Mouse (Mus musculus) embryonic facial prominence, embryonic 10.5 days (tissue): ENCODE data around the gene App. TPM values are rescaled to one million over a fixed set of nuclear protein-coding genes. Genes with fewer than 3 reads are reported as not detected.

ENCODE experiments used
- DNase-seq: peaks from one replicate; pipeline ENCODE4 v3.0.0-alpha.2; 2017; ENCODE audit warnings: low spot score
- H3K27ac ChIP-seq: fragments of 300-500 bp; sonication (generic); replicated peaks from 2 replicates; pipeline ENCODE4 v1.5.1; 2016; ENCODE audit warnings: mild to moderate bottlenecking
- H3K27me3 ChIP-seq: fragments of 300-500 bp; sonication (generic); replicated peaks from 2 replicates; pipeline ENCODE4 v1.6.1; 2016; ENCODE audit warnings: low read depth, mild to moderate bottlenecking; ENCODE audit not compliant: poor library complexity, severe bottlenecking
- H3K36me3 ChIP-seq: fragments of 300-500 bp; sonication (generic); replicated peaks from 2 replicates; pipeline ENCODE4 v1.6.1; 2016; ENCODE audit warnings: mild to moderate bottlenecking, moderate library complexity
- H3K4me1 ChIP-seq: fragments of 300-500 bp; sonication (generic); 2 replicates; pipeline ENCODE4 v1.6.1; 2016
- H3K4me3 ChIP-seq: fragments of 300-500 bp; sonication (generic); 2 replicates; pipeline ENCODE4 v1.5.1; 2016; ENCODE audit warnings: mild to moderate bottlenecking, moderate library complexity
- H3K9me3 ChIP-seq: fragments of 300-500 bp; sonication (generic); 2 replicates; pipeline ENCODE4 v1.6.1; 2016; ENCODE audit warnings: mild to moderate bottlenecking
- WGBS: fragments of 180-500 bp; shearing (Covaris S2); methylation state at CpG from one replicate; pipeline ENCODE4 v1.1.7; 2016; 5-methylcytosine and 5-hydroxymethylcytosine counted together
- polyA plus RNA-seq: library from polyadenylated mRNA; unstranded; fragments of >200 nt; fragmentation: Nextera tagmentation; extraction: Ambion mirVana; gene quantifications from 2 replicates; pipeline ENCODE4 v1.2.1, GENCODE M21; 2016

The App gene
- polyA plus RNA-seq, 1 experiment from 2014 or later, result 116 TPM

- H3K27ac ChIP-seq, result no peak overlapping the region
- no peaks in the 10 kb centered on the region for H3K27me3 ChIP-seq
- H3K4me1 ChIP-seq, result peaks cover 30% of the 10 kb centered on the region
- no peak overlapping the region for H3K4me3 ChIP-seq
- peaks cover 32% of the 10 kb centered on the region for H3K36me3 ChIP-seq
- 83% methylated on average over 4 of the region's 4 CpGs for WGBS
- no peak for DNase-seq
- H3K9me3 ChIP-seq, result no peaks in the 10 kb centered on the region
Measured at GRCm38 (mm10) chr16:85166205-85166604, 7.4 kb downstream of the App start.

- Histone ChIP-seq H3K4me3 (no peak overlapping the region), H3K27ac (no peak overlapping the region), H3K9me3 (no peaks in the 10 kb centered on the region), H3K27me3 (no peaks in the 10 kb centered on the region), H3K36me3 (peaks cover 30% of the 10 kb centered on the region), H3K4me1 (peaks cover 24% of the 10 kb centered on the region)
- 76% methylated on average over 7 of the region's 7 CpGs for WGBS
- DNase-seq, result no peak
Measured at GRCm38 (mm10) chr16:85165631-85166030, 7.9 kb downstream of the App start.

GRCm38 (mm10) chr16:85165177-85165576 is 8.4 kb downstream of the App start:
- 69% methylated on average over 7 of the region's 7 CpGs for whole genome bisulfite sequencing
- H3K4me1 ChIP-seq, result peaks cover 22% of the 10 kb centered on the region
- no peak overlapping the region for H3K4me3 ChIP-seq

GRCm38 (mm10) chr16:85162779-85163178 is 10.8 kb downstream of the App start:
- WGBS, result 89% methylated on average over 6 of the region's 6 CpGs
- no peak overlapping the region for H3K4me3 ChIP-seq
- H3K27me3 ChIP-seq, result no peaks in the 10 kb centered on the region

More at GRCm38 (mm10) chr16:85165177-85165576, 8.4 kb downstream of the App start:
- DNase-seq, result no peak
- peaks cover 31% of the 10 kb centered on the region for H3K36me3 ChIP-seq
- H3K9me3 ChIP-seq, result no peaks in the 10 kb centered on the region
- H3K27ac ChIP-seq, result no peak overlapping the region
- H3K27me3 ChIP-seq, result no peaks in the 10 kb centered on the region

GRCm38 (mm10) chr16:85160140-85160539 is 13.4 kb downstream of the App start:
- no peak for DNase-seq
- WGBS, result 70% methylated on average over 2 of the region's 2 CpGs
- peaks cover 17% of the 10 kb centered on the region for H3K36me3 ChIP-seq
- H3K9me3 ChIP-seq, result no peaks in the 10 kb centered on the region; the same call in 1 of the 2 replicates
- no peak overlapping the region for H3K4me3 ChIP-seq
- no peak overlapping the region for H3K27ac ChIP-seq
- H3K4me1 ChIP-seq, result peaks cover 19% of the 10 kb centered on the region
- H3K27me3 ChIP-seq, result no peaks in the 10 kb centered on the region

More at GRCm38 (mm10) chr16:85162779-85163178, 10.8 kb downstream of the App start:
- peaks cover 26% of the 10 kb centered on the region for H3K36me3 ChIP-seq
- H3K27ac ChIP-seq, result no peak overlapping the region
- H3K9me3 ChIP-seq, result no peaks in the 10 kb centered on the region; the same call in 1 of the 2 replicates
- peaks cover 11% of the 10 kb centered on the region for H3K4me1 ChIP-seq
- no peak for DNase-seq

- DNase-seq, result no peak
- H3K4me1 ChIP-seq, result peaks cover 29% of the 10 kb centered on the region
- WGBS, result 65% methylated on average over 11 of the region's 11 CpGs
- no peak overlapping the region for H3K4me3 ChIP-seq
- no peaks in the 10 kb centered on the region; the same call in 1 of the 2 replicates for H3K9me3 ChIP-seq
- peaks cover 17% of the 10 kb centered on the region for H3K36me3 ChIP-seq
- H3K27me3 ChIP-seq, result no peaks in the 10 kb centered on the region
- H3K27ac ChIP-seq, result no peak overlapping the region
Measured at GRCm38 (mm10) chr16:85157796-85158546, 15.6 kb downstream of the App start.

GRCm38 (mm10) chr16:85157156-85157555 is 16.4 kb downstream of the App start:
- DNase-seq, result no peak
- Histone ChIP-seq H3K36me3 (peaks cover 16% of the 10 kb centered on the region), H3K9me3 (no peaks in the 10 kb centered on the region; the same call in 1 of the 2 replicates), H3K27ac (no peak overlapping the region), H3K4me1 (peaks cover 37% of the 10 kb centered on the region), H3K27me3 (no peaks in the 10 kb centered on the region), H3K4me3 (no peak overlapping the region)
- 98% methylated on average over 2 of the region's 2 CpGs for WGBS

GRCm38 (mm10) chr16:85155836-85156235 is 17.7 kb downstream of the App start:
- H3K9me3 ChIP-seq, result no peaks in the 10 kb centered on the region; the same call in 1 of the 2 replicates
- peaks cover 11% of the 10 kb centered on the region for H3K36me3 ChIP-seq
- WGBS, result 83% methylated on average over 10 of the region's 10 CpGs
- H3K4me3 ChIP-seq, result no peak overlapping the region
- H3K27me3 ChIP-seq, result no peaks in the 10 kb centered on the region
- peaks cover 51% of the 10 kb centered on the region for H3K4me1 ChIP-seq
- H3K27ac ChIP-seq, result no peak overlapping the region
- DNase-seq, result no peak

GRCm38 (mm10) chr16:85152457-85152856 is 21.1 kb downstream of the App start:
- Histone ChIP-seq H3K27ac (peak overlapping the region; percentile 66; the same call in 1 of the 2 replicates), H3K9me3 (no peaks in the 10 kb centered on the region), H3K36me3 (peaks cover 5% of the 10 kb centered on the region), H3K27me3 (no peaks in the 10 kb centered on the region), H3K4me1 (peaks cover 55% of the 10 kb centered on the region), H3K4me3 (no peak overlapping the region)
- 88% methylated on average over 8 of the region's 8 CpGs for WGBS
- no peak for DNase-seq

- Histone ChIP-seq H3K4me1 (peaks cover 61% of the 10 kb centered on the region), H3K27ac (peak overlapping the region; percentile 66), H3K4me3 (no peak overlapping the region), H3K27me3 (no peaks in the 10 kb centered on the region), H3K36me3 (peaks cover 5% of the 10 kb centered on the region), H3K9me3 (no peaks in the 10 kb centered on the region)
- WGBS, result 12% methylated on average over 7 of the region's 7 CpGs
- DNase-seq, result peak; percentile 53
Measured at GRCm38 (mm10) chr16:85151681-85152080, 21.9 kb downstream of the App start.

GRCm38 (mm10) chr16:85150902-85151301 is 22.7 kb downstream of the App start:
- WGBS, result 33% methylated on average over 9 of the region's 9 CpGs
- no peak for DNase-seq
- Histone ChIP-seq H3K4me1 (peaks cover 59% of the 10 kb centered on the region), H3K4me3 (no peak overlapping the region), H3K9me3 (no peaks in the 10 kb centered on the region), H3K36me3 (peaks cover 5% of the 10 kb centered on the region), H3K27ac (no peak overlapping the region; the same call in 1 of the 2 replicates), H3K27me3 (no peaks in the 10 kb centered on the region)

- Histone ChIP-seq H3K36me3 (peaks cover 5% of the 10 kb centered on the region), H3K9me3 (no peaks in the 10 kb centered on the region), H3K4me3 (no peak overlapping the region), H3K4me1 (peaks cover 62% of the 10 kb centered on the region), H3K27ac (no peak overlapping the region), H3K27me3 (no peaks in the 10 kb centered on the region)
- 86% methylated on average over 1 of the region's 1 CpGs for WGBS
- DNase-seq, result no peak
Measured at GRCm38 (mm10) chr16:85149509-85149871, 24.1 kb downstream of the App start.
